Mouse (Mus musculus): ENCODE results near the gene Pdap1.

The Pdap1 gene

DNA sequence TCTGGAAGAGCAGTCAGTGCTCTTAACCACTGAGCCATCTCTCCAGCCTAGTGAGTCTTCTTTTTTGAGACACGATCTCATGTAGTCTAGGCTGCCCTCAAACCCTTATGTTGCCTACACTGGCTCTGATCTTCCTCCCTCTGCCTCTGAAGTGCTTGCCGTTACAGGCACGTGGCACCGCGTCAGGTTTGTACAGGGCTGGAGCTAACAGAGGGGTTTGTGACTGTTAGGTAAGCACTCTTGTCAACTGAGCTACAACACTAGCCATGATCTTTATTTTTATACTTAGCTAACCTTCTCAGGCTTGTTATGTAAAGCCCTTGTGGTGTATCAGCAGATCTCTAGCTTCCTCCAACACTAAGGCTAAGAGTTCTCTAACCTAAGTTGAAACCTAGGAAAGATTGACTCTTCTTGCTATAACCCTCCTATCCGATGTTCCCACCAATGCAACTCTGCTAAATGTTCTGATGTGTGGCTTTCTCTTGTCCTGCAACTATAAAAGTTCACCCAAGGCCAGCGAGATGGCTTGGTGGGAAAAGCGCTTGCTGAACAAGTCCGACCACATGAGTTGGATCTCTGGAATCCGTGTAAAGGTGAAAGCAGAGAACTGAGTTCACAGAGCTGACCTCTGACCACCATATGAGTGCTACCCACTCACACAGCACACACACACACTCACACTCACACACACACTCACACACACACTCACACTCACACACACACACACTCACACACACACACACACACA lies 58.0 kb downstream of the Pdap1 start:
- no peak for DNase-seq (ENCODE audit: low spot score)
